Mouse (Mus musculus) brain, embryonic 18.5 days (tissue): ENCODE measurements around the gene Atp8a2.
A peak's percentile ranks its signal among the peaks of the same experiment; 100 is the strongest.

Experiments
- DNase-seq: peaks from one replicate; pipeline ENCODE4 v3.0.0-alpha.2; 2012; ENCODE audit warnings: low read depth, low spot score

The Atp8a2 gene

DNA sequence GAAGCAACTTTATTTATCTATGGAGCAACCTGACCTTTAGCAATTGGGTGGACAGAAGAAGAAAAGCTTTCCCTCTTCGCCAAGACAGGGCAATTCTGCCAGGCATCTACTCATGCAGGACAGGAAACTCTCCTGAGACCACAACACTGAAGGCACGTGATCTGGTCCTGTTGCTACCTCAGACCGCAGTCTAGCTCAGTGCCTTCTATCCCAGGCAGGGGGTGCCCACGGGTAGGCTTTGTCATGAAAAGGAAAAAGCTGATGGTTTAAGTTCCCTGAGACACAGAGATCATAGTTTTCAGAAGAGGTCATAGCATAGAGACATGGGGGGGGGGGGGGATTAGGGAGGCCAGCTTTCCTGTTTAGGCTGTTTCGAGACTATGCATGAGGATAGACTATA lies 269.2 kb downstream of the Atp8a2 start:
- no peak for DNase-seq

DNA sequence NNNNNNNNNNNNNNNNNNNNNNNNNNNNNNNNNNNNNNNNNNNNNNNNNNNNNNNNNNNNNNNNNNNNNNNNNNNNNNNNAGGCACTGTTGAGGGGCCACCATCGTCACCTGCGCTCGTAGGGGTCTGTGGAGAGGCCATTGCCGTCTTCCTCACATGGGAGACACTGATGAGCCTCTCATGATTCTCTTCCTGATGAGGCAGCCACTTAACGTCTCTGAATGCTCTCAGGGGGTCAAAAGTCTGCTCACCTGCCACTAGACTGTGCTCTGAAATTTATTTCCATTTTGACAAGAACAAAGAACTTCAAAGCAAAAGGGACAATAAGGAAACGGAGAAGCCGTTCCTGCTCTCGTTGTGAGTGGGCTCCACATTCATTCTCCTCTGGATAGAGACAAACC lies 277.1 kb downstream of the Atp8a2 start:
- DNase-seq, result no peak

DNA sequence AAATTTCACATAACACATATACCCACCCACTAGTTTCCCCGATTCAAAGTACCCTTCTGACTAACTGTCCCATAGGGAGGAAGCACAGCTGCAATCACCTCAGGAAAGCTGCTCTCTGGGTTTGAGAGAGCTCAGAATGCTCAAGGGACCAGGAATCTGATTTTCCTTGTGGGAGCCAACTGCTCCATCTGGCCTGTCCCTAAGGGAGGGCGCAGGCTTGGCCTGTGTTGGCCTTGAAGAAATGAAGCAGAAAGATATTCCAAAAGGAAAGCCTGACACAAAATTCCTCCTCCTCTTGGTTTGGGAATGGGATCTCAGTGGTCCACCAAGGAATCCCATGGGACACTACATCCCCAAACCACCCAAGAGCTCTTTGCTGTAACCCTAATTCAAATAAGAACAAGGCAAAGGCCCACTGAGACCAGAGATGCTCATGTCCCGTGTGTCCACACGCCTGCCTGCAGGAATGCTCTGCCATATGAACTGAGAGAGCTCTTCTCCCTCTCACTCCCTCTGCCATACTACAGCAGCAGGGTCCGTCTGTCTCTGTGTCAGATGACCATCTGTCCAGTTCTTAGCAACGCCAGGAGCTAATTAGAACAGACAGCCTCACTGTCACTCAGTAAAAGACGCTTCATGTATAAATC lies 293.4 kb downstream of the Atp8a2 start:
- DNase-seq, result peak; percentile 42

DNA sequence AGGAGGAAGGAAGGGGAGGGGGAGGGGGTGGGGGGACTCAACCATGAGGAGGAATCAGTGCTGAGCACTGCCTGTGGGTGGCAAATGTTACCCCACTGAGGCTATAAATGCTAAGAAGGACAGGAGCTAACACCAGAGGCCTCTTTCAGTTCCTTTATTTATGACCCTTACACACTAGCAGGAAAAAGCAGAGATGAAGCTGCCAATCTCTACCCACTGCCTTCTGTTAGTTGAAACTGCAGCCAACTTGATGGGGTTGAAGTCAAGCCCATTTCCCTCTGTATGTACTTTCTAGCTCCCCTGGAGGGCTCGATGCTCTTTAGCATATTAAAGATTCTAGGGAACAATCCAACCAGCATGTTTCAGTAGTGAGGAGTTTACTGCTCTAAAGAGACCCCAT lies 303.0 kb downstream of the Atp8a2 start:
- DNase-seq, result no peak

DNA sequence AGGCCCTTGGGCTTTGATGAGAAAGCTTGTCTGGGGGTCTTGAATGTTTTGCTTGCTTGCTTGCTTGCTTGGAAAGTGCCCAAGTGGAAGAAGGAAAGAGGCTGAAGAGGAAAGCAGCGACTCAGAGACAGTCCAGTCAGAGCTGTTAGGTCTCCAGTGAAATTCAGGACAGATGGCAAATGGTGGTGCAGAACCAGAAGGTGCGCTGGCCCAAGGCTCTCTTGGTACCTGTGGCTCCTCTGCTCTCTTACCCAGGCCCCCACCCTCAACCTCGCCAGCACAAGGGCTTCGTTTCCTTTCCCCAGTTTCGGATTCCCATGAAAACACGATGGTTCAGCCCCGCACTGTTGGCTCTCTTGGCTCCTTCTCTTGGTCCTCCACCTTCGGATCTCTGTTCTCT lies 304.9 kb downstream of the Atp8a2 start:
- no peak for DNase-seq

DNA sequence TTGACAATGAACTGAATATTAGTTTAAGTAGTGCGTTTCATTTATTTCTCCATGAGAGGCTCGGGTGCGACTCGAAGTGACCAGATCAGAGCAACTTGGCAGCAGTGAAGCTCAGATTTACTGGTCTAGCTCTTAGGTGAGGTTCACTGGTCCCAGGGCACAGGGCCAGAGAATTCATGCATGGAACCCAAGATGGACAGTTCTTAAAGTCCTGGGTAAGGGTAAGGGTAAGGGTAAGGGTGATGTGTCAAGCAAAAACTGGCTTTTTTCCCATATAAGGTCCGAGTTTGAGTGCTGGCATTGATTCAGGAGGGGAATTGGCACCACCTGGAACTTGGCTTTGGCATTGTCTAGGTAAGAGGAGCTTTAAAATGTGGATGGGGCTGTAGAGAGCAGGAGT lies 305.5 kb downstream of the Atp8a2 start:
- DNase-seq, result no peak

DNA sequence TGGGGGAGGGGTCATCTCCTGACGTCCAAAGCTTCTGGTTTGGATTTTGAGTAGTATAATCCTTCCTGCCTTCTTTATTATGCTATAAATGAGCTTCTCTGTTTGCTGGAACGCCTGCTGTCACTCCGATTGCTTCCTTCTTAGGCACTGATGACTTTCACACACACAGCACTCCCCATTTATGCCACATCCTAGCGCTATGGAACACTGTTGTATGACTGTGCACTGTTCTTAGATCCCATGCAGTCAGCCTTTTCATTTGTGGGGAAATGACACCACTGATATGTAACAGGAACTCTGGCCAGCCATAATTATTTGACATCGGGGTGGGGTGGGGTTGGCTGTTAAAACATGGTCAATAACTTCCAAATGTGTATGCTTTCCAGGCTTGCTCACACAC lies 306.2 kb downstream of the Atp8a2 start:
- no peak for DNase-seq

DNA sequence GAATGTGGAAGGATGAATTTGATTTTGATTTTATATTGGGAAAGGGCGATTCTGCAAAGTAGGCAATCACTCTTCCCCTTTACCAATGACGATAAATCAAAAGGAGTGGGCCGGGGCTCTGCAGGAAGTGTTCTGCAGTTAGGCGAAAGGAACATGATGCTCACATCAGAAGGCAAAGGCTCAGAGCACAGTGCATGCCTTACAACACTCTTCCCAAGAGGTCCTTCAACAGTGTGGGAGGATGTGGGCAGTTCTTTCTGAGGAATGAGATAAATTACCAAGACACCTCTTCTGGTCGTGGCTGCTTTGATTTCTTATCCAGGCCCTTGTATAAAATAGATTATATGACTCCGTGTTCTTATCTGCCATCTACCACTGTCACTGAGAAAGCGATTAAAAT lies 306.9 kb downstream of the Atp8a2 start:
- no peak for DNase-seq

DNA sequence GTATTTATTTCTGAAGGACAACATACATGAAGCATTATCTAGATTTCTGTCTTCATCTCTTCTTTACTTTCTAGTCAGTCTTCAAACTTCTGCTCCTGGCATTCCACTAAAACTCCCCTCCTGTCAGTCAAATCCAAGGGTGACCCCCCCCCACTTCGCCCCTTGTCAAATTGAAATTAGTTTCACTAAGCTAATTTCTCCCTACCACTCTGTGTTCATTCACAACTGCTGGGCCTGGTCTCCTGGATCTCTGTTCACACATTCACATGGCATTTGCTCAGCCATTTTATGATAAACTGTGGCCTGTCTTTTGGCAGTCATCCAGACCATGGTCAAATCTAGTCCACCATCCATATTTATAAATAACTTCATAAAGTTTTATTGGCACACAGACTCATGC lies 308.5 kb downstream of the Atp8a2 start:
- no peak for DNase-seq

DNA sequence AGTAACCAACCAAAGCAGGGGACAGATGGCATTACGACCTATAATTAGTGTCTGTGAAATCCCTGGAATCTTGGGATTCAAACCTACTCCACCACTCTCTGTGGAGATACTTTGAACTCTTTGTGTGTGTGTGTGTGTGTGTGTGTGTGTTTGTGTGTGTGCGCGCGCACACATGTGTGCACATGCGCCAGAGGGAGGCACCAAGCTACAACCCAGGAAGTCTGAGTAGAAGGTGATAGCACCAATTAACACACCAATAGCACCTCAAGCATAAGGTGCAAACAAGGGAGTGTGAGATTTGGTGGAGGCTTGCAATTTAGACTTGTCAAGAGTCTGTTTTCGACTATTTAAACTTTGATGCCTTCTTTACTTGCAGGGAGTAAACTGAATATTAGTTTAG lies 308.9 kb downstream of the Atp8a2 start:
- no peak for DNase-seq

DNA sequence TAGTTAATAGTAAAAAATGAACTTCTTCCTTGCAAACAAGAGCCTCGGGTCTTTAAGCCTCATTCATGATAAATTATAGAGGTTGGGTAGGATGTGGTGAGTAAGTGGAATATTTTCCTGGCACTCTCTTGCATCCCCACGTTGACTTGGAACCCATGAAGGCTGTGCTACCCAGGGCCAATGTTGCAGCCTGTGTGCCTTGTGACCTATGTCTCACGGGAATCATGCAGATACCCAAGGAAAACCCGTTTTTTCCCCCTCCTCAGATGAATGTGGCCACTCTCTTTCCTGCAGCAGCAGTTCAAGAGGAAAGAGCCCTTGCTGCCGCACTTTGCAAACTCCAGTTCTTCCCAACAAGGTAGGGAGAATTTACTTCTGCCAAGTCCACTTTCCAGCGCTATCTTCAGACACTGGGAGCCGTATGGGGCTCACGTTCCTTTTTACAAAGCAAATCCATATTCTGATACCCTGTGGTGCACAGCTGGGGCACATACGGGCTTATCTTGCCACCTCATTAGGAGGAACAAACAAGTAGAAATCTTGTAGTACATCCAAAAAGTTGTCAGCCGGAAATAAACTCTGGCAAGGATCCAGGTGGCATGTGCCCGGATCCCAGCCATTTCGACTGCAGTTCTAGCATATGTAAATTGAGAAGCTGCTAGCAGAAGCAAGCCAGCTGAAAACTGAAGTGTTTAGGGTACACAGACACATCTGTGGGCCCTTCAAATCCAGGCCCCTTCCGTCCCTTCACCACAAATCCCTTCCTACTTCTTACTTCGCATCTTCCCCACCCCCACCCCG lies 309.7 kb downstream of the Atp8a2 start:
- DNase-seq, result peak; percentile 66

DNA sequence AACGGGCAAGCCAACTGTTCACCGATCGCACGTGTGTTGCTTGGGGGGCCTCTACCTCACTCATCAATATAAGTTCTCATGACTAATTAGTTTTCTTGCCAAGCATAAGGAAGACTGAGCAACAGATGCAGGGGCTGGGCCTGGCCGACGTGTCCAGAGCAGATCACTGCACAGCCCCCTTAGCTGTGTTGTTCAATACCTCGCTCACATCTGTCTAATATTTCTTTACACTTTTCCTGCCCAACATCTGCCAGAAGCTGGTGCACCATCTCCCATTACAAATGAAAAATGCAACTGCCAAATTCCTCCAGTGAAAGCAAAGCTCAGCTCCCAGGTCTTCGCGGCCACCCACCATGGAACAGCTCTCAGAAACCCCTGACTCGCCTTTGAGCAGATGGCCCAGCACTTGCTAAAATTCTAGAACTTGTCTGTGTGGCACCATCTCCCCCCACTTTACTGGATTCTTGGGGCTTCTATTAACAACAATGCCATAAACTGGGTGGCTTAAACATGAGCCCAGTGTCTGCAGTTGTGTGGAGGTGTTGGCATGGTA lies 313.4 kb downstream of the Atp8a2 start:
- no peak for DNase-seq

DNA sequence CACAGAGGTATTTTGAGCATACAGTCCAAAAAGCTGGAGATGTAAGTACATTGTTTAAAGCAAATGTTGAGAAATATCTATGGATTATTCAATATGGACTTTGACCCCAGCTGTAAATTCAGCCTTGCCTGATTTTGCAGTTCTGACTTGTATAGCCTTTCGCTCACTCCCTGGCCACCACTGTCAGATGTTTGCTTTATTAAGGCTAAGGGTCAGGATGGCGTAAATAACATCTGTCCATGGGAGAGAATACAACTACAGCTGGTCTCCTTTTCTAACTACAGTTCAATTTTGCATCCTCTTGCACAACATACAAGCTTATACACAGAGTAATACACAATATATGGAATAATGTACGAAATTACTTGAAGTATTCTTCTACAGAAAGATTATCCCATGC lies 316.1 kb downstream of the Atp8a2 start:
- no peak for DNase-seq

DNA sequence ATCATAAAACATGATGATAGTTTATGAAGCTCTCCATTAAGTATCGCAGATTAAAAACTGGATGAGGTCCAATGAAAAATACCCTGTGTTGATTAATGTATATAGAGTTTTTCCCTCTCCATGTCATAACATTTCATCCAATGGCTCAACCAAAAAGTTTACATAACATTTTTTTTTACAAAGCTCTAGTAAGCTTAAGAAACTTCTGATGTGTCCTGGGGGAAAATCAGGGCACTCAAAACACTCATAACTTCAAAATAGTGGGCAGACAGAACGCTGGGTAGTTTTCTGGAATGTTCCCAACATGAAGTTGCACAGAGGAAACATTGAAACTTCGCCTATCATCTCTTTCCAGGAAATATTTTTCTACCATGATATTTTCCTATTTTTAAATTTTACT lies 318.7 kb downstream of the Atp8a2 start:
- DNase-seq, result no peak

DNA sequence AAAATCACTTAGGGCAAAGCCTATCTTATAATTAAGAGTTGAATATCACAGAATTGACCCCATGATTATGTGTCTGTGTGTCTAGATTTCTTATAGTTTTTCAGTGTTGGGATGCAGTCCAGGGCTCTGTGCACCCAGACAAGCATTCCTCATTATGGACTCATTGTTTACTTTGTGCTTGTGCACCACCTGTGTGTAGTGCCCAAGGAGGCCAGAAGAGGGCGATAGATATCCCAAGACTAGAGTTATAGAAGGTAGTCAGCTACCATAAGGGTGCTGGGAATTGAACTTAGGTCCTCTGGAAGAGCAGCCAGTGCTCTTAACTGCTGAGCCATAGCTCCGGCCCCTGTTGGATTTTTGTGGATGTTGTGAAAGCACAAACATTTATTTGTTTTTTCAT lies 320.5 kb downstream of the Atp8a2 start:
- DNase-seq, result no peak

DNA sequence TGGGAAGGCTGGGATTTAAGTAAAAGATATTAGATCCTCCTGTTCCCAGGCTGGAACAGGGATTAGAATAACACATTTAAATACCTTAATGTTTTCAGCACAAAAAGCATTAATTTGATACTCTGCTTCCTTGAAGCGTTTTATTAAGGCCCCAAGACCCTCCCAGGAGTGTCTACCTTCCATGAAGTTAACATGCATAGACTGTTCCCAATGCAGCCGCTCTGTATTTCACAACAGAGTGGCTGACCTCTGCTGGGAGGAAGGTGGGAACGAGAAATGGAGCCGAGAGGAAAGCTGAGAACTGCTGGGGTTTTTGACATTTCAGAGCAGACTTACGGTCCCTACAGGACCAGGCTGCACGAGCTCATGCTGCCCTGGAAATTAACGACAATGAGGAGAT lies 328.6 kb downstream of the Atp8a2 start:
- no peak for DNase-seq

DNA sequence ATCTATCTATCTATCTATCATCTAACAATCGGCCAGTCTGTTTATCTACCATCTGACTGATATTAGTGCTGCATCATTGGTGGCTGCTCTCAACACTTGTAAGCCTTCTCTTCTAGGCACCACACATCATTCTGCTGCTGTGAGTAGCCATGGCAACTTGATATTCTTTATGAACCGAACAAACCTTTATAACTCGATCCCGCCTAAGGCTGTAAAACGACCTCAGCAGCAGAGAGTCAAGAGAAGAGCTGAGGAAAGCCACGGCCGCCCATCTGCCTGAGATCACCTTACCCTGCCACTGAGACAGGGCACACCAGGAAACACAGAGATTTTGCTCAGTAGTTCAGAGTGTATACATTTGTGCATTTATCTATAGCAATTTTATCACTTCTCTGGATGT lies 329.2 kb downstream of the Atp8a2 start:
- DNase-seq, result no peak

DNA sequence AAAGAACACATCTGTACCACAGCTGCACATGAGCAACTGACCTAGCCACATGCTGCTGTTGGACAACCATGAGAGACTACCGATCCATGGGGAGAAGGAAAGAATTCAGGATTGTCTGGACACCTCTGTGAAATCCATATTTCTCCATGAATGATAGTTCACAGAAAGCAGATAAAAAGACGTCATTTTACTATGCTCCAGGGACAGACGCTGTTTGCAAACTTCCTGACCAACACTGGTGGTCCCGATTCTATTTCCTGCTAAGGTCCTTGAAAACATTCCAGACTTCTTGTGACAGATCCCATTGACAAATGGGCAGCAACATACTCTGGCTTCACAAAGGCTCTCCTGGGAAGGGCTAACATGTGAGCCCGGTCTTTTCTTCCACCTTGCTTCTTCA lies 331.0 kb downstream of the Atp8a2 start:
- DNase-seq, result no peak

DNA sequence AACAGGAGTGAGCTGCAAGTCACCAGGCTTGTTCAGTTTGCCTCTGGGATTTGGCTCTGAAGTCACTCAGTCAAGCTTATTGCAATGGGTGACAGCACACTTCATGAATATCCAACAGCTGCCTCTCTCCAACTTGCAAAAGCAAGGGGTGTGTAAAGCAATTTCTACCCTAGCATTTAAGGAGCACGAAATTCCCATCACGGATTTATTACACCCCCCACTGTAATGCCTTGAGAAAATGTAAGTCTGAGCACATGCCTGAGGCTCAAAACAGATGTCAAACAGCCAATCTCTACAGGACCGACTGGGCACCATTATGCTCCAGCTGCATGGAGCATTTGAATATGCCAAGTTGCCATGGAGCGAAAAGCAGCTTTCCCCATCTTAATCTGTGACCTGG lies 334.6 kb downstream of the Atp8a2 start:
- DNase-seq, result no peak

DNA sequence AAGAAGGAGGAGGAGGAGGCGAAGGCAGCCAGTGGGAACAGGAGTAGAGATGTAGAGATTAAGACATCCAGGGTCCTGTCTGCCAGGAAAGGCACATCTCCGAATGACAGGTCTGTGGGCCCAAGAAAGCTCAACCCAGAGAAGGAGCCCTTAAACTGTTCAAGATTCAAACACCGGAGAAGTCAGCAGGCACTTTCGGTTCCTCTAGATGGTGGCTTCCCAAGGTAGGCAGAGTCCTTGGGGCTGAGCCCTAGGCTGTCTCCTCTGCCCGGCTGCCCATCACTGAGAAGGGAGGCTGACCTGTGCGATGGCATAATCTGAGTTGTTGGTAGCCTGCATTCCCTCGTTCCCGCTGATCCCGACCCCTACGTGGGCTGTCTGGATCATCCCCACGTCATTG lies 337.1 kb downstream of the Atp8a2 start:
- DNase-seq, result no peak

DNA sequence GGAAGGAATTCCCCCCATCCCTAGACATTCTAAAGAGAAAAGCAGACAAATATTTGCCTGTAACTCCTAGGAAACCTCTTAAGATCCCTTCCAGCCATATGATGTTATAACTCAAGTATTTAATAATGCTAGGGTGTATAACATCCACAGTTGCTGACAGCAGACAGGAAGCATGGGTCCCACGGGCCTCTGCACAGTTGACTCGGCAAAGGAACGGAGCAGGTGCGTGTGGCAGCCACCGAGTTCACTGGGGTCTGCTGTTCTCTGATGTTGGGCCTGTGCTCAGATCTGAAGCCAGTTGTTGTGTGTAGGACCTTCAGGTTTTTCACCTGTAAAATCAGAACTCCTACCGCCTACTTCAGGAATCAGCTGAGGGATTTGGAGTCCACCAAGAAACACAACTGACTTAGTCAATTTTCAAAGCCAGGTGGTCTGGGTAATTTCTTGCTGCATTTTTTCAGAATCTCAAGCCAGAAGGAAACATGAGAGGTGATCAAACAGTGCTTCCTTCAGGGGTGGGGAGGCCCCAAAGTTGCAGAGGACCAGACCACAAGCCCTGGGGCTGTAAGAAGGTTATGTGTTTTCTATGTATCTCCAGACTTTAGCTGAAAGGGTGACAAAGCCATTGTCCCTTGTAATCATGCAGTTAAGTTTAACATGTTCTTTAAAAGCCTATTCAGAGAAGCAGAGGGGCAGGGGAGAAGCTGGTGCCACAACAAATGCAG lies 338.3 kb downstream of the Atp8a2 start:
- DNase-seq, result no peak

DNA sequence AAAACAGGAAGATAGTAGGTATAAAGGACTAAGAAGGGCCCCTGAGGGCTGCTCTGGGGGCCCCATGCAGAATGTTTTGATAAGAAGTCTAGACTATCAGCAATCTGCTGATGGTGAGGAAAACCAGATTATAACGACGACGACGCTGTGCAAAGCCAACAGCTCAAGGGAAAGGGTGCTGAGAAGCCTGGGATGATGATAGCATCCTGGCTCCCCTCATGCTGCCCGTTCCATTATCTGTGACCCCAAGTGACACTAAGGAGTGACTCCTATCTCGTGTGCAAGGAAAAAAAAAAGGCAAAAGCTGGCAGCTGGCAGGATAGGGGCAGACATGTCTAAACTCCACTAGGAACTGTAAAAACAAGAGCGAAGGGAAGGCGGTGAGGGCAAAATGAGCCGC lies 343.8 kb downstream of the Atp8a2 start:
- DNase-seq, result no peak
